Mouse (Mus musculus): ENCODE measurements around the gene Olfr424.

Olfr424 gene

GRCm38 (mm10) chr1:174131217-174131616, at the start of gene Olfr424:
Gene Olfr424 (plus strand): TSS chr1:174131517.
- no peak for DNase-seq

GRCm38 (mm10) chr1:174084031-174084430, 47.3 kb upstream of the Olfr424 start, which contains the start of gene Olfr429:
Gene Olfr429 (plus strand): TSS chr1:174084331.
- DNase-seq, result no peak

- no peak for DNase-seq
These were observed 34.7 kb upstream of the Olfr424 start, which contains the start of gene Olfr427 for GRCm38 (mm10) chr1:174096591-174096990. Gene Olfr427 (plus strand): TSS chr1:174096891.

GRCm38 (mm10) chr1:174103735-174104134, 27.6 kb upstream of the Olfr424 start:
- peak; percentile 5 for DNase-seq

- no peak for DNase-seq
These were observed 10.3 kb upstream of the Olfr424 start, which contains the start of gene Olfr231 for GRCm38 (mm10) chr1:174121062-174121461. Gene Olfr231 (minus strand): TSS chr1:174121162.

DNA sequence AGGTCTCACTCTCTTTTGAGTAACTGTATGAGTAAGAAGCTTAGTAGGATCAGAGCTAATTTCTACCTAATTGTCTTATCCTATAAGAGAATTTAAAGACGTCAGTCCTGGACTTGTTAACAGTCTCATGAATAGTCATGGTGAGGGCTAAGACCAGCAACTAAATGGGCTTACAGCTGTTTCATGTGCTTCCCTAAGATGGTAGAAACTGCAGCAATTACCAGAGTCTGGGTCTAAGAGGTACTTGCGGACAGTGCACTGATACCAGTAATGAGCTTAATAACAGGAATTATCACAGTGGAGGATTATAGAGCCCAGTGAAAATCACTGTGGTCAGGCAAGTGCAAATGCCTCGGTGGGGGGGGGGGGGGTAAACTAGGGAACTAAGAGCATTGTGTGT, 682 bp downstream of the Olfr424 start:
- DNase-seq, result no peak

DNA sequence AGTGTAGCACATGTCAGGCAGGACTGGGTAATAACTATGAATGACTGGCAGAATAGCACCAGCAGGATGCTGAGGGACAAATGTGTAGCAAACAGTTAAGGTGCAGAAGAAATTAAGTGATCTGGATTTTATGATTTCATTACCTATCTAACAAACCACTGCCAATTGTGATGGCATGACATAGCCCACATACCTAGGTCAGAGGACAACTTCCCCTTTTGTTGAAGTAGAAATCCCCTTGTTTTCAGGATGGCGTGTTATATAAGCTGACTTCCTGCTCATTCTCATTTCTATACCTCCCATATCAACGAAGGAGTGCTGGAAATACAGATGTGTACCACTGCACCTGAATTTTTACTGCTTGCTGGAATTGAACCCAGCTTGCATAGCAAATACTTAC, 10.1 kb downstream of the Olfr424 start:
- no peak for DNase-seq

DNA sequence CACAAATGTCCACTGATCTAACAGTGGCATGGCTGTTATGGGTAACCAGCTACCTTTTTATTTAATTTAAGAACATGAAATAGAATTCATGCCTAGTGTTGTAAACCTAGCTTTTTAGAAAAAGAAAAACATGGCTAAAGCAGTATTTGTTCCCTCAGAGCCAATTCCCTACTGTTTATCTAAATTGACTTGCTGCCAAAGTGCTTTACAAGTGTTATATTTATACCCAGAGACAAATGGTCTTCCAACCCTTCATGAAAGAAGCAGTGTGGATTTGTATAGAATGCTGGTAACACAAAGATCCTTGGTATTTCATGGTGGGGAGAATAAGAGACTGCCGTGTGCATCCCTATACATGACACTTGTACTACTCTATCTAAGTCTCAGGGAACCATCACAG, 15.4 kb downstream of the Olfr424 start:
- no peak for DNase-seq

DNA sequence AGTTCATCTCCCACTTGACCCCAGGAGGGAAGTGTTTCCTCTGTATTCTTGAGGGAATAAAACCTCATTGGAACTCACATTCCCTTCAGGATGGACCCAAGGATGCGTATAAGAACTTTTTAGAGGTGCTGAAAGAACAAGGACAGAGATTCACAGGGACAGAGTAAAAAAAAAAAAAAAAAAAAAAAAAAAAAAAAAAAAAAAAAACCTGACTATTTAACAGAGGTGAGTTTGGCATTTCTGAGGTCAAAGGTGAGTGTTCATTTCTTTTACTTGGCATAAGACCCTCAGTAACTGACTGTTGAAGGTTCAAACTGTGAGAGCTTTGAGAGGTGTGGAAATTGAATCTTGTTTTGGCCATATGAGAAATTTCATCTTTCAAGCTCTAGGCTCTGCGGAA, 18.0 kb downstream of the Olfr424 start:
- no peak for DNase-seq

GRCm38 (mm10) chr1:174155333-174155732, 24.0 kb downstream of the Olfr424 start, which contains the start of gene Olfr420:
Gene Olfr420 (plus strand): TSS chr1:174155633.
- DNase-seq, result no peak

DNA sequence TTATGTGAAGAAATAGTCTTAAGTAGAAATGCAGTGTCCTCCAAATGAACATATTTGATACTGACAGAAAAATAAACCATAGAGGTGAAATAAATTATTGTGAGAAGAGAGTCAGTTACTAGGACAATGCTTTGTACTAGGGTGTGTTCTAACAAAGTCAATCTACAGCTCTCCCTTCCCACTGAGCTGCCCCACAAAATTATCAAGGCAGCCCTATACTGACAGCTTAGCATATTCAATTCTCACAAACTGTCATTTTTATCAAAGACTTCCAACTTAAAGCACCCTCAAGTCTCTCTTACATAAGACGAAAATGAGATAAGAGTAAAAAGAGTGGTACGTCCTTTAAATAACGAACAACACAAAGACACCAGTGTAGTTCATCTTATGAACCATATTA, 26.3 kb downstream of the Olfr424 start:
- DNase-seq, result no peak

DNA sequence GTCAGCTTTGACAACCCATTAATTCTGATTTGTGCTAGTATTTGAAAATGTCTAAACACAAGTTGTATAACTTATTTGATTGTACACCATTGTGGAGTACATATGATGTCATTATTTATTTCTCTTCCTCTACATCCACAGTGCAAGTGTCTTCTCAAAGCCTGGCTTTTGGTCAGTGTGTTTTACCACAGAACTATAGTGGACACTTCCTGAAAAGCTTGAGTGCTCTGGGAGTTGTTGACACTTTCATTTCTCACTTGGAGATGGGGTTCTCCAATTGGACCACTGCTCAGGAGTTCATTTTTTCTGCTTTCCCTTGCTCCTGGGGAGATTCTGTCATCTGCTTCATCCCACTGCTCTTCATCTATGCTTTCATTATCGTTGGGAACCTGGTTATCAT, 27.2 kb downstream of the Olfr424 start:
- no peak for DNase-seq

GRCm38 (mm10) chr1:174159095-174159494, 27.8 kb downstream of the Olfr424 start:
- no peak for DNase-seq

DNA sequence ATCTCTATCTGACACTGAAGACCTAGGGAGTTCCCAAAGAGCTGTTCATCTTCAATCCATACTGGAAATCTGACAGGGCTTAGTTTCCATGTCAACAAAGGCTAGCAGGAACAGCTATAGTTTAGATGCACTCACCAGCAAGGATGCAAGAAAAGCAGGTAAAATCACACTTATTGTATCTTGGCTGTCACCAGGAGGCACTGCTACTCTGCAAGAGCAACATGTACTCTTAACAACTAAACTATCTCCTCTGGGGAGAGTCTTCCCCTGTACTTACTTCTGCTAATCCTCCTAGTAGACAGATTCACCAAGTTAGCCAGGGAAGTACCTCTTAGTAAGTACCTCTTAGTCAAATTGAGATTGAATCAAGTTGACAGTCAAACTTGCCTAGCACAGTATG, 37.7 kb downstream of the Olfr424 start:
- no peak for DNase-seq

DNA sequence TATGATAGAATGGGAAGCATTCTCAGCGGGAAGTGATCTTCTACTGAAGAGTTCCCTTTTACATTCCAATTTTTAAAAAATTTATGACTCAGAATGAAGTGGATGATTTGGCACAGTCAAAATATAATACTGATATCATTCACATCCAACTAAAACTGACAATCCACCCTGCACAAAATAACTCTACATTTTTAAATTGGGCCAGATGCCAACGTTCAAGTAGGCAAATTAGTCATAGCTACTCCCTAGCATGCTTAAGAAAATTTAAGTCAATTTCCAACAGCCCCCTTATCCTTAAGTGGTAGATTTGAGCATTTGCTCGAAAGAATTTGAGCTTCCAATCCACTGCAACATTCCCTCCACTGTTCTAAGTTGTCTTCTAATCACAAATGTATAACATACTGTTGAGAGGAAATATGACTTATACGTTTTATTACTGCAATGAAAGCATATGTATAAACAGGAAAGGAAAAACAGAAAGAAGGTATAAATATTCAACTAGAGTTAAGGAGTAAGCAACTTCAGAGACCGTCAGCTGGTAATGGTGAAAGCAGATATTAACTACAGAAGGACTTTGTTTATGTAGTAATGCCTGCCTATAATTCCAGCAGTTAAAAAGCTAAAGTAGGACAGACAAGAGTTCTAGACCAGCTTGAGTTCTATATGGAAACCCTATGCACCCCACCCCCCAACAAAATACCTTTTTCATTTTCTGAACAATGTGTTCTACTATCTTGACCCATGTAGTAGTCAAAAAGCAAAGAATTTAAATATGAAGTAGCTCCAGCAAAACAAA, 39.6 kb downstream of the Olfr424 start:
- DNase-seq, result no peak

DNA sequence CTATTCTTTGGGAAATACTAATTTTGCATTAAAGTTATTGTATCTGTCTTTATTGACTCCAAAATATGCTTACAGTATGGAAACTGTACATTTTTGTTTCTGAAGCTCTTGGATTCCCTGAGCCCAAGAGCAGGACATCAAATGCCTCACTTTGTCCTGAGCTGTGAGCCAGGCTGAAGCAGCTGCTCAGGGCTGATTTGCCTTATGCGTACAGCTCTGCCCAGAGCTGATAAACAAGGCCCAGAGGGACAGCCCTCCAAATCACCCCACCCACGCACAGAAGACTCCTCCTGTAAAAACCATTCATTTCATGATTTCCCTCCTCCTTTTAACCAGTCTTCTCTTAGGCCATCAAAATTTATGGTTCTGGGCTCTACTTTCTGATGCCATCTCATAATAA, 40.2 kb downstream of the Olfr424 start:
- no peak for DNase-seq

GRCm38 (mm10) chr1:174172605-174173004, 41.3 kb downstream of the Olfr424 start, which contains the start of gene Spta1:
Gene Spta1 (plus strand): TSS chr1:174172776.
- DNase-seq, result no peak

All from kidney, adult 9 months (tissue).